Mouse (Mus musculus): ENCODE data around the gene Aldh16a1. TPM values are rescaled to one million over a fixed set of nuclear protein-coding genes. Genes with fewer than 3 reads are reported as not detected.
A peak's percentile ranks its signal among the peaks of the same experiment; 100 is the strongest.

Gene Aldh16a1
- total and polyA plus RNA-seq, 2 experiments from 2014 or later, result 22.8 to 40.1 TPM

DNA sequence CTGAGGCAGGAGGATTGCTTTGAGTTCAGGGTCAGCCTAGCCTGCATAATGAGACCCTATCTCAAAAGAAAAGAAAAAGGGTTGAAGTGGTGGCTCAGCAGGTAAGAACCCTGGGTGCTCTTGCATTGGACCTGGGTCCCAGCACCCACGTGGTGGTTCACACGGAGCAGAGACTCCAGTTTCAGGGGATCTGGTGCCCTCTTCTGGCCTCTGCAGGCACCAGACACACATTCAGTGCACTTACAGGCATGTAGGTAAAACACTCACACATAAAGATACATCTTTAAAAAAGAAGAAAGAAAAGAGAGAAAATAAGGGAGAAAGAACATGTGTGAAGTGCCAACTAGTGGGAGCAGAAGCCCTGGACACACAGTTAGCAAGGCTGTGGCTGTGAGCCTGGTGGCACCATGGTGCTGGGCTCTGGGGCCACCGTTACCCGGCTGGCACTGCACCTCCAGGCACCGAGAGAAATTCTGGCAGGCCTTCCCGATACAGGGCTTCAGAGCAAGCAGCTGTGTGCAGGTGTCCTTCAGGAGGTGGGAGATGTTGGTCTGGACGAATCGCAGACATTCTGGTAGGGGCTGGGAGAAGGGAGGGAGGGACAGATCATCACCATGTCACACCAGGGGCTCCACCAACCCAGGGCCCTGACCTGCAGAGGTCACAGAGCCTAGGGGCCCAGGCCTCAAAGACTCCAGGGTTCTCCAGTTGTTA is 20.8 kb downstream of the Aldh16a1 start:
- 82% methylated on average over 8 of the region's 8 CpGs for WGBS
- Histone ChIP-seq H3K4me2 (ENCODE audit: low read depth, low read length) (no peak overlapping the region), H3K4me3 (ENCODE audit: low read depth, low read length) (no peak overlapping the region), H3K9me3 (replicated peaks; ENCODE audit: control insufficient read depth, low read length) (no peaks in the 10 kb centered on the region), H3K9ac (replicated peaks; ENCODE audit: low read depth, low read length) (no peak overlapping the region), H3K27me3 (ENCODE audit: control insufficient read depth, insufficient read depth, low read length) (no peaks in the 10 kb centered on the region), H3K36me3 (replicated peaks; ENCODE audit: control insufficient read depth, insufficient read depth, low read length) (no peaks in the 10 kb centered on the region), H3K27ac (ENCODE audit: low read depth) (no peak overlapping the region), H3K4me1 (ENCODE audit: control insufficient read depth, insufficient read depth) (0 out of 2 replicates have a peak, but pooled peaks cover 8% of the 10 kb centered on the region)
- no peak for ATAC-seq (ENCODE audit: insufficient read depth, low read depth)
- no peak for DNase-seq (ENCODE audit: low spot score)
- TF ChIP-seq EP300 (IDR thresholded peaks at IDR 0.05; ENCODE audit: low read depth) (no peak), CTCF (IDR thresholded peaks at IDR 0.05; ENCODE audit: low read depth) (0 out of 2 replicates have a peak, but pooled peaks have one; percentile 8)

DNA sequence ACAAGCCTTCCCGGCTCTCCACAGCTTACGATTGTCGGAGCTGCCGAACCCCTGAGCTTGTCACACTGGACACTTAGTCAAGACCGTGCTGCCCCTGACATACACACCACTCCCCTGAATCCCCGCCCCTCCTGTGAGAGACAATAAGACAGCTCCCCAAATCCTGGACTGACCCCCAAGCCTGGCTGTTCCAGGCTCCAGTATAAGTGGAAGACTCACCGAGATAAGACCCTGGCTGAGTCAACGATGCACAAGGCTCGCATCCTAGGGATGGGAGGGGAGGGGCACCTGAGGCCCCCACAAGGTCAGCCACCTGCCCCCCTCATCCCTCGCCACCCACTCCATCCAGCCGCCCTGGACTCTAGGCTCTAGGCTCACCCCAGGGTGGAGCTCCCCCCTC is 22.5 kb downstream of the Aldh16a1 start:
- Histone ChIP-seq H3K27ac (ENCODE audit: low read depth) (no peak overlapping the region), H3K4me3 (ENCODE audit: low read depth, low read length) (no peak overlapping the region), H3K36me3 (replicated peaks; ENCODE audit: control insufficient read depth, insufficient read depth, low read length) (peaks cover 4% of the 10 kb centered on the region), H3K4me2 (ENCODE audit: low read depth, low read length) (no peak overlapping the region), H3K4me1 (ENCODE audit: control insufficient read depth, insufficient read depth) (peaks cover 18% of the 10 kb centered on the region), H3K9me3 (replicated peaks; ENCODE audit: control insufficient read depth, low read length) (no peaks in the 10 kb centered on the region), H3K9ac (replicated peaks; ENCODE audit: low read depth, low read length) (no peak overlapping the region; the same call in 1 of the 2 replicates), H3K27me3 (ENCODE audit: control insufficient read depth, insufficient read depth, low read length) (no peaks in the 10 kb centered on the region)
- DNase-seq (ENCODE audit: low spot score), result no peak
- TF ChIP-seq CTCF (IDR thresholded peaks at IDR 0.05; ENCODE audit: low read depth), result no peak
- TF ChIP-seq EP300 (IDR thresholded peaks at IDR 0.05; ENCODE audit: low read depth), result no peak
- WGBS, result 55% methylated on average over 11 of the region's 11 CpGs
- no peak for ATAC-seq (ENCODE audit: insufficient read depth, low read depth)

DNA sequence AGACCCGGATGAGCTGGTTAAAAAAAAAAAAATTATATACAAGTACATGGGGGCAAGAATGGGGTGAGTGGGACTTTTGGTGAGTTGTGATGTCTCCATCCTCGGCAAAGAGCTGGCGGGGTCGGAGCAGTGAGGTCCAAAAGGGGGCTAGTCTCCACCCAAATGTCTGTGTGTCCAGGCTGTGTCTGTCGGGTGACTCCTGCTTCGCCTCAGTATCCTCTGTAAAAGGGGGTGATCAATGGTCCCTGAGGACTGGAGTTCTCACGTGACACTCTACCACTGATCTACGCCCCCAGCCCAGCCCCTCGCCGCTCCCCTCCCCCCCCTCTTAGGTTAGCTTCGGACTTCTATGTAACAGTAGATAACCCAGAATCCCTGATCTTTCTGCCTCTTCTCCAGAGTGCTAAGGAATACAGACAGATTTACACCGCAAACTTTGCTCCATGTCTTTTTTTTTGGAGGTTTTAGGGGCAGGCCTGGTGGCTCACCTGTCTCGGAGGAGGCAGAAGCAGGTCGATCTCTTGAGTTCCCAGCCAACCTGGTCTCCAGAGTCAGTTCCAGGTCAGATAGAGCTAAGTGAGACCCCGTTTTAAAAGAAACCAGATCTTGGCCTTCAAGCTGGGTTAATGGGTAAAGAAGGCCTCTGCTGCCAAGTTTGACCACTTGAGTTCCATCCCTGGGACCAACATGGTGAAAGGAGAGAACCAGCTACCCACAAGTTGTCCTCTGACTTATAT is 24.4 kb downstream of the Aldh16a1 start:
- Histone ChIP-seq H3K27me3 (ENCODE audit: control insufficient read depth, insufficient read depth, low read length) (no peaks in the 10 kb centered on the region), H3K4me1 (ENCODE audit: control insufficient read depth, insufficient read depth) (peaks cover 23% of the 10 kb centered on the region), H3K4me3 (ENCODE audit: low read depth, low read length) (peak overlapping the region; percentile 45; the same call in 1 of the 2 replicates), H3K36me3 (replicated peaks; ENCODE audit: control insufficient read depth, insufficient read depth, low read length) (peaks cover 23% of the 10 kb centered on the region), H3K4me2 (ENCODE audit: low read depth, low read length) (peak overlapping the region; percentile 63), H3K27ac (ENCODE audit: low read depth) (peak overlapping the region; percentile 81; the same call in 1 of the 2 replicates), H3K9ac (replicated peaks; ENCODE audit: low read depth, low read length) (0 out of 2 replicates have a peak overlapping the region, but pooled peaks have one; percentile 52), H3K9me3 (replicated peaks; ENCODE audit: control insufficient read depth, low read length) (no peaks in the 10 kb centered on the region)
- DNase-seq (ENCODE audit: low spot score) (no peak), ATAC-seq (ENCODE audit: insufficient read depth, low read depth) (no peak)
- WGBS, result 65% methylated on average over 15 of the region's 15 CpGs
- TF ChIP-seq CTCF (IDR thresholded peaks at IDR 0.05; ENCODE audit: low read depth), result no peak
- TF ChIP-seq EP300 (IDR thresholded peaks at IDR 0.05; ENCODE audit: low read depth), result no peak

DNA sequence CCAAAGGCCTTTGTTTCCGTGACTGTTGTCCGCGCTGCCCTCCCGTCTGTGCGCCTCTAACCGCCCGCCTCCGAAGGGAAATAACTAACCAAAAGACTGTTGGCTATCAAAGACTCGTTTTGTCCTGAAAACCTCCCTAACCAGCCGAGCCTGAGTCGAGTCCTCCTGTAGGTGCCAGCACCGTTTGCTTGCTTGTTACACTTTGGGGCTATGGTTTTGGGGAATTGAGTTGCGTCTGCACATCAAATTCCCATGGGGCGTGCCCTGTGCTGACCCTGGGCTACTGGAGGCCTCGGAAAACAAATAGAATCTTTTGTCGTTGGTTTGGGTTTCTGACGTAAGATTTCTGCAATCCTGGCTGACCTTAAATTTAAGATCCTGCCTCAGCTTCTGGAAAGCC is 25.1 kb downstream of the Aldh16a1 start:
- Histone ChIP-seq H3K9ac (replicated peaks; ENCODE audit: low read depth, low read length) (peak overlapping the region; percentile 52), H3K9me3 (replicated peaks; ENCODE audit: control insufficient read depth, low read length) (no peaks in the 10 kb centered on the region), H3K4me2 (ENCODE audit: low read depth, low read length) (peak overlapping the region; percentile 63), H3K4me1 (ENCODE audit: control insufficient read depth, insufficient read depth) (peaks cover 23% of the 10 kb centered on the region), H3K4me3 (ENCODE audit: low read depth, low read length) (peak overlapping the region; percentile 45), H3K27ac (ENCODE audit: low read depth) (peak overlapping the region; percentile 81), H3K27me3 (ENCODE audit: control insufficient read depth, insufficient read depth, low read length) (no peaks in the 10 kb centered on the region), H3K36me3 (replicated peaks; ENCODE audit: control insufficient read depth, insufficient read depth, low read length) (peaks cover 23% of the 10 kb centered on the region)
- no peak for TF ChIP-seq CTCF (IDR thresholded peaks at IDR 0.05; ENCODE audit: low read depth)
- TF ChIP-seq EP300 (IDR thresholded peaks at IDR 0.05; ENCODE audit: low read depth), result no peak
- 6% methylated on average over 17 of the region's 17 CpGs for WGBS
- ATAC-seq (ENCODE audit: insufficient read depth, low read depth) (peak; percentile 0; the same call in 1 of the 2 replicates), DNase-seq (ENCODE audit: low spot score) (peak; percentile 57)

DNA sequence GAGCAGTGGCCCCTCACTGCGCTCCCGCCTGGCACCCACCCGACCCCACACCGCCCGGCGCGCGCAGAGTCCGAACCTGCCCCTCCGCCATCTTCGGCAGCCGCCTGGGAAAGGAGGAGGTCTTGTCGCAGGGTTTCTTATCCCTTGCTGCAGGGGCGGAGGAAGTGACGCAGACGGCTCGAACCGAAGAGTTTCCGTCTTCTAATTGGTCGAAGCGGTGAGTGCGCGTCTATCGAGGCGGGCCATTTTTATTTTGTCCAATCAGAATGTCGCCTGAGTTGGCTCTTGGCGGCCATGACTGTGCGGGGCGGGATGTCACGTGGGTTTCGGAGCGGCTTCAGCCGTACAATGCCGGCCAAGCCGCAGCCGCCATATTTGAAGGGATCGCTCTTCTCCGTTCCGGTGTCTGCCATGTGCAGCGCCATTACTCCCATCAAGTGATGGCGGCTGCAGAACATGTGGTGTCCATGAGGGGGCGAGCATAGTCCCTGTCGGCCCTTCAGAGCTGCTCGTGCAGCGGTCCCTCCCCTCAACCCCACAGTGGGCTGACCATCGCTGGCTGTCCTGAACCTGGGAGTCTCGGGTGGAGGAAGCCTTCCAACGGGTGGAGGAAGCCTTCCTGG is 25.6 kb downstream of the Aldh16a1 start, which contains the start of gene Rpl13a:
Gene Rpl13a, minus strand, starts transcription at position 138 of the 623 bp plus-strand sequence.
- peak; percentile 83 for TF ChIP-seq CTCF (IDR thresholded peaks at IDR 0.05; ENCODE audit: low read depth)
- peak; percentile 77; the same call in 1 of the 2 replicates for TF ChIP-seq EP300 (IDR thresholded peaks at IDR 0.05; ENCODE audit: low read depth)
- no peaks in the 10 kb centered on the region for H3K27me3 ChIP-seq (ENCODE audit: control insufficient read depth, insufficient read depth, low read length)
- peak within 1 kb of the TSS; percentile 84 for H3K27ac ChIP-seq (ENCODE audit: low read depth)
- H3K4me2 ChIP-seq (ENCODE audit: low read depth, low read length), result peak within 1 kb of the TSS; percentile 87
- WGBS, result under 1% methylated on average over 48 of the region's 48 CpGs
- H3K9me3 ChIP-seq (replicated peaks; ENCODE audit: control insufficient read depth, low read length), result no peaks in the 10 kb centered on the region
- peak within 1 kb of the TSS; percentile 75 for H3K4me3 ChIP-seq (ENCODE audit: low read depth, low read length)
- ATAC-seq (ENCODE audit: insufficient read depth, low read depth) (peak; percentile 90), DNase-seq (ENCODE audit: low spot score) (peak; percentile 98)
- peaks cover 23% of the 10 kb centered on the region for H3K36me3 ChIP-seq (replicated peaks; ENCODE audit: control insufficient read depth, insufficient read depth, low read length)
- H3K4me1 ChIP-seq (ENCODE audit: control insufficient read depth, insufficient read depth), result peaks cover 23% of the 10 kb centered on the region
- peak within 1 kb of the TSS; percentile 90 for H3K9ac ChIP-seq (replicated peaks; ENCODE audit: low read depth, low read length)

Measured in heart, postnatal 0 days (tissue).